Mouse (Mus musculus) hindbrain, embryonic 11.5 days (tissue): ENCODE measurements at regions not wholly inside any gene's neighbourhood (a gene's known extent, or its start where the extent isn't known, plus 50 kb on each side); places are given as distances from the start of the nearest gene placed in this dataset.

Experiments
- ATAC-seq: fragments of 200-750 bp; cut with Nextera tagmentation; 2 replicates; pipeline ENCODE4 v1.8.0; 2017; ENCODE audit warnings: mild to moderate bottlenecking, moderate TSS enrichment, moderate library complexity; ENCODE audit not compliant: low FRiP score
- DNase-seq: peaks from one replicate; pipeline ENCODE4 v3.0.0-alpha.2; 2015; ENCODE audit warnings: low spot score
- H3K27ac ChIP-seq: fragments of 300-500 bp; sonication (generic); 2 replicates; pipeline ENCODE4 v1.5.1; 2014; ENCODE audit warnings: mild to moderate bottlenecking, low read depth, low read length
- H3K27me3 ChIP-seq: fragments of 300-500 bp; sonication (generic); 2 replicates; pipeline ENCODE4 v1.6.1; 2014; ENCODE audit warnings: mild to moderate bottlenecking, low read length, moderate library complexity, mixed read lengths; ENCODE audit not compliant: control insufficient read depth, insufficient read depth
- H3K36me3 ChIP-seq: fragments of 300-500 bp; sonication (generic); 2 replicates; pipeline ENCODE4 v1.6.1; 2014; ENCODE audit warnings: mild to moderate bottlenecking, low read length, moderate library complexity, mixed read lengths; ENCODE audit not compliant: control insufficient read depth, insufficient read depth
- H3K4me1 ChIP-seq: fragments of 300-500 bp; sonication (generic); replicated peaks from 2 replicates; pipeline ENCODE4 v1.6.1; 2014; ENCODE audit warnings: low read length, mixed read lengths; ENCODE audit not compliant: control insufficient read depth, insufficient read depth
- H3K4me2 ChIP-seq: fragments of 300-500 bp; sonication (generic); replicated peaks from 2 replicates; pipeline ENCODE4 v1.6.1; 2014; ENCODE audit warnings: mild to moderate bottlenecking, low read depth, low read length
- H3K4me3 ChIP-seq: fragments of 300-500 bp; sonication (generic); 2 replicates; pipeline ENCODE4 v1.5.1; 2014; ENCODE audit warnings: low read depth, low read length
- H3K9ac ChIP-seq: fragments of 300-500 bp; sonication (generic); 2 replicates; pipeline ENCODE4 v1.6.1; 2014; ENCODE audit warnings: low read depth, low read length
- H3K9me3 ChIP-seq: fragments of 300-500 bp; sonication (generic); 2 replicates; pipeline ENCODE4 v1.6.1; 2016; ENCODE audit warnings: low read length; ENCODE audit not compliant: control insufficient read depth
- WGBS: fragments of 180-500 bp; shearing (Covaris S2); extraction: QIAGEN DNeasy Blood & Tissue Kit; methylation state at CpG from one replicate; pipeline ENCODE4 v1.1.7; 2014; 5-methylcytosine and 5-hydroxymethylcytosine counted together

GRCm38 (mm10) chr13:107303878-107304277 is 282.0 kb upstream of the Kif2a start:
- no peak for ATAC-seq
- DNase-seq, result no peak
- 70% methylated on average over 7 of the region's 7 CpGs for WGBS
- Histone ChIP-seq H3K27ac (no peak overlapping the region), H3K9ac (no peak overlapping the region), H3K36me3 (no peaks in the 10 kb centered on the region), H3K4me3 (no peak overlapping the region), H3K4me2 (no peak overlapping the region), H3K4me1 (no peaks in the 10 kb centered on the region), H3K9me3 (no peaks in the 10 kb centered on the region), H3K27me3 (no peaks in the 10 kb centered on the region)

DNA sequence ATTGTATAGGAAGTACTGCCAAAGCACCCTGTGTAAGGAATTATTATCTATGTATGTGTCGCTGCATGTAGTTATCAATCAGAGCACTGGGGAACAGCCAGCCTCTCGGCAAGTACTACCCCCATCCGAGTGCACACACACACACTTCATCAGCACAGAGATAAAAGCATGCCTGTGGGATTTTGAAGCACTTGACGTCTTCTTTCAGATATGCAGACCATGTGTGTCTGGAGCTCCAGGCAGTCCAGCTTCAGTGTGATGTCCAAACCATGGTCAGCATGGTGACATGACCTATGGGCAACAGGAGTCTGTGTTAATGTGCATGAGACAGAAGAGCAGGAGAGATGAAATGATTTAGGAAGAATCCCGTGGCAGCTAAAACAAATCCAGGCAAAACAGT is 281.4 kb upstream of the Kif2a start:
- Histone ChIP-seq H3K9ac (no peak overlapping the region), H3K27me3 (no peaks in the 10 kb centered on the region), H3K36me3 (no peaks in the 10 kb centered on the region), H3K4me2 (no peak overlapping the region), H3K27ac (no peak overlapping the region), H3K9me3 (no peaks in the 10 kb centered on the region), H3K4me1 (no peaks in the 10 kb centered on the region), H3K4me3 (no peak overlapping the region)
- WGBS, result 75% methylated on average over 5 of the region's 5 CpGs
- no peak for ATAC-seq
- DNase-seq, result no peak

DNA sequence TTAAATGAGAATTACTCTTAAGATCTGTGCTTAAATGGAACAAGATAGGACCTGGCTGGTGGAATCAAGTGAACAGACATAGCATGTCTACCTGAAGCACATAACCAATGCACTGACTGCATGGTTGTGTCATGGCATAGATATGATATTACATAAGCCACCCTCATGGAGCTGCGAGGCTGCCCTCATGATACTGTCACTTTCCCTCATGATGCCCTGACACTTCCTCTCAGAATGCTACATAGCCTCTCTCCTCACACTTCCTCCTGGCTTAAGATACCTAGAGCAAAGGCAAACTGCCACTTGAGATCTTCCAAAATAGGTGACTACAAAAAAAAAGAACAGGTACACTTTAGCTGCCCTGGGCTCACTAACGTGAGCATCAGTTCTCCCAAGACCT is 278.9 kb upstream of the Kif2a start:
- H3K27me3 ChIP-seq, result no peaks in the 10 kb centered on the region
- H3K9me3 ChIP-seq, result no peaks in the 10 kb centered on the region
- no peak overlapping the region for H3K4me3 ChIP-seq
- no peak overlapping the region for H3K9ac ChIP-seq
- ATAC-seq (no peak), DNase-seq (no peak)
- no peak overlapping the region for H3K4me2 ChIP-seq
- no peaks in the 10 kb centered on the region for H3K36me3 ChIP-seq
- H3K27ac ChIP-seq, result no peak overlapping the region
- no peaks in the 10 kb centered on the region for H3K4me1 ChIP-seq
- WGBS, result 81% methylated on average over 2 of the region's 2 CpGs

DNA sequence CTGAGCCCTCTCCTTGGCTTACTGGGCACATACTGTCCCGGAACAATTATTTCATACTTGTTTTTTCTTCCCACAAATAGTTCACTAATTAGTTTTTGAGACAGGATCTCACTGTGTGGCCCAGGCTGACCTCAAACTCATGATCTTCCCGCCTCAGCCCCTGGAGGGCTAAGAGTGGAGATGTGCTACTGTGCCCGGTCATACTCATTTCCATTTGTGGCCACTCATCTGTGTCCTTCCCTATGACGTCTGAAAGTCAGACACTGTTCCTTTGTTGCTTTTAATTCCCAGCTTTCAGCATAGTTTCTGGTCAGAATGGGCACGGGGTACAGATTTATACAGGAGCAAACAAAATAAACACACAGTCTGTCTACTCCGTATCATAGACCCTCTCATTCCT is 242.7 kb upstream of the Kif2a start:
- Histone ChIP-seq H3K4me1 (no peaks in the 10 kb centered on the region), H3K27me3 (no peaks in the 10 kb centered on the region), H3K9ac (no peak overlapping the region), H3K9me3 (no peaks in the 10 kb centered on the region), H3K27ac (no peak overlapping the region), H3K36me3 (no peaks in the 10 kb centered on the region), H3K4me2 (no peak overlapping the region), H3K4me3 (no peak overlapping the region)
- DNase-seq, result no peak
- no peak for ATAC-seq
- WGBS, result 64% methylated on average over 6 of the region's 6 CpGs

DNA sequence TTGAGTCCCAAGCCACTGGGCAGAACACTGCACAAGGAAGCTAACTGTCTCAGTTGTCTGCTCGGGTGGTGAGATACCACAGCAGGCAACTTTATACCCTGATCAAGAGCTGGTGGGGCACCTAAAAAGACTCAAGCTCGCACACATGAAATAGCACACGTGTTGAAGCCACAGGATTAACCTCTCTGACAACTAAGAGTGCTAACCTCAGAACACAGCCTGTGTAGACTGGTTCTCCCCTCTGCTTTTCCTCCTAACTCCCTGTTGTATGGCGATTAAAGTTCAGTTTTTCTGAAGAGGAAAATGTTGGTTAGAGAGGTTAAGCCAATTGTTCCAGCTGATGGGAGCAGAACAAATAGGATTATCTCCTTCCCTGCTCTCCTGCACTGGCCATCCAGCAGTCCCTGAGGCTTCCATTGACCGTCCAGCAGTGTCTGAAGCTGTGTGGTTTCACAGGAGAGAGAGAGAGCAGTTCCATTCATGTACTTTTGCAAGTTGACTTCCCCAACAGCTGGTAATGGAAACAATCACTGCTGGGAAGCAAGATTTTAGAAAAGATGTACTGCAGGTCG is 239.6 kb upstream of the Kif2a start:
- ATAC-seq, result no peak
- Histone ChIP-seq H3K4me2 (no peak overlapping the region), H3K4me1 (no peaks in the 10 kb centered on the region), H3K4me3 (no peak overlapping the region), H3K9ac (no peak overlapping the region), H3K36me3 (no peaks in the 10 kb centered on the region), H3K27me3 (no peaks in the 10 kb centered on the region), H3K27ac (no peak overlapping the region), H3K9me3 (no peaks in the 10 kb centered on the region)
- DNase-seq, result no peak
- 66% methylated on average over 6 of the region's 6 CpGs for WGBS

- 94% methylated on average over 4 of the region's 4 CpGs for WGBS
- ATAC-seq (no peak), DNase-seq (no peak)
These were observed 238.3 kb upstream of the Kif2a start for GRCm38 (mm10) chr13:107260274-107260673.

GRCm38 (mm10) chr13:107247792-107248505 is 226.0 kb upstream of the Kif2a start:
- no peaks in the 10 kb centered on the region for H3K9me3 ChIP-seq
- H3K4me1 ChIP-seq, result no peaks in the 10 kb centered on the region
- DNase-seq, result no peak
- WGBS, result 50% methylated on average over 9 of the region's 9 CpGs
- no peak overlapping the region; the same call in 1 of the 2 replicates for H3K4me2 ChIP-seq
- ATAC-seq, result no peak
- no peak overlapping the region for H3K4me3 ChIP-seq
- H3K27me3 ChIP-seq, result no peaks in the 10 kb centered on the region
- no peaks in the 10 kb centered on the region for H3K36me3 ChIP-seq
- H3K9ac ChIP-seq, result no peak overlapping the region
- no peak overlapping the region for H3K27ac ChIP-seq

More at GRCm38 (mm10) chr13:107260274-107260673, 238.3 kb upstream of the Kif2a start:
- no peaks in the 10 kb centered on the region for H3K27me3 ChIP-seq
- H3K9me3 ChIP-seq, result no peaks in the 10 kb centered on the region
- no peak overlapping the region for H3K4me2 ChIP-seq
- H3K4me1 ChIP-seq, result no peaks in the 10 kb centered on the region
- H3K36me3 ChIP-seq, result no peaks in the 10 kb centered on the region
- H3K9ac ChIP-seq, result no peak overlapping the region
- H3K4me3 ChIP-seq, result no peak overlapping the region
- H3K27ac ChIP-seq, result no peak overlapping the region

- 31% methylated on average over 17 of the region's 17 CpGs for WGBS
- ATAC-seq (peak; percentile 71), DNase-seq (peak; percentile 53)
These were observed 225.2 kb upstream of the Kif2a start for GRCm38 (mm10) chr13:107246956-107247751.

More at GRCm38 (mm10) chr13:107246956-107247751, 225.2 kb upstream of the Kif2a start:
- H3K27ac ChIP-seq, result no peak overlapping the region
- H3K36me3 ChIP-seq, result no peaks in the 10 kb centered on the region
- 0 out of 2 replicates have a peak overlapping the region, but pooled peaks have one; percentile 6 for H3K4me3 ChIP-seq
- no peaks in the 10 kb centered on the region for H3K9me3 ChIP-seq
- H3K27me3 ChIP-seq, result no peaks in the 10 kb centered on the region
- H3K9ac ChIP-seq, result no peak overlapping the region
- H3K4me2 ChIP-seq, result no peak overlapping the region; the same call in 1 of the 2 replicates
- no peaks in the 10 kb centered on the region for H3K4me1 ChIP-seq
